Mouse (Mus musculus): ENCODE data around the gene Fgd2. TPM values are rescaled to one million over a fixed set of nuclear protein-coding genes. Genes with fewer than 3 reads are reported as not detected.
"Not testable (repeated sequence)": the region's sequence is repeated elsewhere in the genome, so short reads cannot be mapped to it uniquely, and the experiment has no call there.

Gene Fgd2
- polyA plus RNA-seq (2012): 0.39 TPM in 1 of 2 replicates, not detected in the other

GRCm38 (mm10) chr17:29360761-29361221 is at the start of gene Fgd2:
Gene Fgd2 (plus strand): TSS chr17:29360914.
- no peak for TF ChIP-seq GATA1 (IDR thresholded peaks at IDR 0.05; ENCODE audit: low read length)

DNA sequence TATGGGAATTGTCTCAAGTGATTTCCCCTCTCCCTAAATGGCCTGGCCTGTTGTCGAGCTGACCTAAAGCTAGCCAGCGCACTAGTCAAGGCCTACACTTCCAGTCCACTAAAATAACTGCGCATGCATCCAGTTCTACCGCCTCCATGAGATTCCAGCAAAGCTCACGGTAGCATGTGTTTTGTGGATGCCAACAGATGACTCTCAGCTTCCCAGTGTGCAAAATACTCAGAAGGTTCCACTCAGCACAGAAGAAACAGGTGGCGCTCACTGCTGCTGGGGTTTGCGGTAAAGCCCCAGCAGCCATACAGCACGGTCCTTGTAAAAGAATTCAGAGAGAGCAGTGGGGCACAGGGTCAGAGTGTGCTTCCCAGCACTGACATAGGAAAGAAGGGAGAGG is 49.1 kb upstream of the Fgd2 start:
- TF ChIP-seq GATA1 (IDR thresholded peaks at IDR 0.05; ENCODE audit: low read length): no peak

GRCm38 (mm10) chr17:29312082-29312481 is 48.6 kb upstream of the Fgd2 start:
- no peak for TF ChIP-seq GATA1 (IDR thresholded peaks at IDR 0.05; ENCODE audit: low read length)

- no peak for TF ChIP-seq GATA1 (IDR thresholded peaks at IDR 0.05; ENCODE audit: low read length)
These were observed 47.4 kb upstream of the Fgd2 start for GRCm38 (mm10) chr17:29313300-29313699.

DNA sequence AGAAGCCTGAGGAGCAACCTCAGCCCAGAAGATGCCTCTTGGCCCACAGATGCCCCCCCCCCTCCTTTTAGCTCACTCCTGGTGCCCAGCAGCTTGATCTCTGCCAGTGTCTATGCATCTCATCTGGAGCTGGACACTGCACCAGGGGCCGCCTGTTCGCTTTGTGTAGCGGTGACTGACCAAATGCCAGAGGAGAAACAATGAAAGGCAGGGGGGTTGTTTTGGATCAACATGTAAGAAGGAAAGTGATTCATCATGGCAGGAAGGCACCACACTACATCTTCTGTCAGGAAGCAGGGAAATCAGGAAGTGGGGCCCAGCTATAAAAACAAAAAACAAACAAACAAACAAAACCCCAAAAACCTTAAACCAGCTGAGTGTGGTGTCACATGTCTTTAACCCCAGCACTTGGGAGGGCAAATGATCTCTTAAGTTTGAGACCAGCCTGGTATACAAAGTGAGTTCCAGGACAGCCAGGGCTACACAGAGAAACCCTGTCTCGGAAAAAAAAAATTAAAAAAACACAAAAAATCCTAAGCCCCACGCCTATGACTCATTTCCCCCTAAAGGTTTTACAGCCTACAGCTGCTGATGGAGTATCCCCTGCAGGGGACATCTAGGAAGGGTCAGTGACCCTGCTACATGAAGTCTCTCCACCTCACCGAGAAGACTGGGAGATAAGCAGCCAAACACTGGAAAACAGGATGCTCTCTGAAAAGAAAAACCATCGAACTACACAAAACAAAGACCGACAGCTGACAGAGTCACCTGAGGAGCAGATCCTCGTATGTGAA is 44.8 kb upstream of the Fgd2 start:
- no peak for TF ChIP-seq GATA1 (IDR thresholded peaks at IDR 0.05; ENCODE audit: low read length)

DNA sequence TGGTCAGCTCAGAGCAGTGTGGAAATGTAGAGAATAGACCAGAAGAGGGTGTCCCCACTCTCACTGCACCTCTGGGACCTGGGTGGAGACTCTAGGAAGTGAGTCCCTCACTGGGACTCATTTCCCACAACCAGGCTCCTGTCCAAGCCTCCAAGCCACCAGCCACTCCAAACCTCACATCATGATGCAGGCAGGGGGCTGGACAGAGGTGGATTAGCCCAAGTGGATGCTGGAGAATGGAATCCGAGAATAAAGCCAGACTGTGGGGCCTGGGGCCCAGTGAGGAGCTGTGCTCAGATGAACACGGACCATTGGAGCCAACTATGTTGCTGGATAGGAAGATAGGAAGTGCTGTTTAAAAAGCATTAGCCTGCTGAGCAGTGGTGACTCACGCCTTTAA is 43.8 kb upstream of the Fgd2 start:
- no peak for TF ChIP-seq GATA1 (IDR thresholded peaks at IDR 0.05; ENCODE audit: low read length)

- not testable (repeated sequence) for TF ChIP-seq GATA1 (IDR thresholded peaks at IDR 0.05; ENCODE audit: low read length)
These were observed 43.3 kb upstream of the Fgd2 start, which contains the start of gene Pi16 for GRCm38 (mm10) chr17:29317380-29317779. Gene Pi16 (plus strand): TSS chr17:29317680.

- no peak for TF ChIP-seq GATA1 (IDR thresholded peaks at IDR 0.05; ENCODE audit: low read length)
These were observed 41.9 kb upstream of the Fgd2 start for GRCm38 (mm10) chr17:29318731-29319250.

- TF ChIP-seq GATA1 (IDR thresholded peaks at IDR 0.05; ENCODE audit: low read length): no peak
These were observed 41.2 kb upstream of the Fgd2 start for GRCm38 (mm10) chr17:29319476-29319875.

GRCm38 (mm10) chr17:29319881-29320639 is 40.7 kb upstream of the Fgd2 start:
- TF ChIP-seq GATA1 (IDR thresholded peaks at IDR 0.05; ENCODE audit: low read length): peak; percentile 91

GRCm38 (mm10) chr17:29321765-29322602 is 38.7 kb upstream of the Fgd2 start:
- no peak for TF ChIP-seq GATA1 (IDR thresholded peaks at IDR 0.05; ENCODE audit: low read length)

- TF ChIP-seq GATA1 (IDR thresholded peaks at IDR 0.05; ENCODE audit: low read length): no peak
These were observed 38.1 kb upstream of the Fgd2 start for GRCm38 (mm10) chr17:29322603-29322962.

- no peak for TF ChIP-seq GATA1 (IDR thresholded peaks at IDR 0.05; ENCODE audit: low read length)
These were observed 37.1 kb upstream of the Fgd2 start for GRCm38 (mm10) chr17:29323625-29324024.

DNA sequence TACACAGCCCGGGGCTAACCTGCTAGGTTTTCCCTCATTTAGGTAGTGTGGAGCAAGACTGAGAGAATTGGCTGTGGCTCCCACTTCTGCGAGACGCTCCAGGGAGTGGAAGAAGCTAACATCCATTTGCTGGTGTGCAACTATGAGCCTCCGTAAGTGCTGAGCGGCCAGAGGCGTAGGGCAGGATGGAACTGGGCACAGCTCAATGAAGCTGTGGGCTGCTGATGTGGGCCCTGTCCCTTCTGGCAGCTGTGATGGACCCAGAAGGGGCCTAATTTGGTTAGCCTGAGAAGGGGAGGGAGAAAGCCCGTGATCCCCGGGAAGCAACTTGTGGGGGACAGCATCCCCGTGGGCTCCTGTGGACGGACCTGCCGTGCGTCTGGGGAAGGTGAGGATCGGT is 34.9 kb upstream of the Fgd2 start:
- no peak for TF ChIP-seq GATA1 (IDR thresholded peaks at IDR 0.05; ENCODE audit: low read length)
